Mouse (Mus musculus) thymus, adult 2 months (tissue): ENCODE measurements around the gene Pias1.

Experiments
- CTCF ChIP-seq: fragments of 200-500 bp; IDR thresholded peaks from 2 replicates; pipeline ENCODE4 v1.5.1; 2012; ENCODE audit warnings: mild to moderate bottlenecking, control low read depth, low read length, moderate library complexity, borderline replicate concordance; ENCODE audit not compliant: control insufficient read depth, poor library complexity, insufficient read depth; ENCODE audit errors: extremely low read depth
- POLR2A ChIP-seq: fragments of 200-500 bp; IDR thresholded peaks from 2 replicates; pipeline ENCODE4 v1.6.1; 2012; ENCODE audit warnings: mild to moderate bottlenecking, low read length, control low read depth, moderate library complexity; ENCODE audit not compliant: control insufficient read depth, poor library complexity, insufficient read depth; ENCODE audit errors: extremely low read depth

- no peak for TF ChIP-seq CTCF
- no peak for TF ChIP-seq POLR2A
Observed at GRCm38 (mm10) chr9:63031011-63031782, 43.5 kb upstream of the Pias1 start.
